Mouse (Mus musculus) skeletal muscle tissue, postnatal 0 days (tissue): ENCODE results near the gene Ryk. TPM values are rescaled to one million over a fixed set of nuclear protein-coding genes. Genes with fewer than 3 reads are reported as not detected.

Experiments
- polyA plus RNA-seq: library from polyadenylated mRNA; unstranded; fragments of >200 nt; fragmentation: Nextera tagmentation; extraction: Ambion mirVana; gene quantifications from 2 replicates; pipeline ENCODE4 v1.2.1, GENCODE M21; 2015

The Ryk gene
- polyA plus RNA-seq: 11.3 and 13.5 TPM in 2 replicates

GRCm38 (mm10) chr9:102834742-102835591 is at the start of gene Ryk:
Ryk (plus strand) TSS chr9:102834917.

Other genes starting within 250 kb of the Ryk start
- 173 and 182 TPM in 2 replicates for gene Anapc13, start 208.6 kb upstream of the Ryk start, polyA plus RNA-seq
- 38.9 and 41.0 TPM in 2 replicates for gene Cep63, start 208.4 kb upstream of the Ryk start, polyA plus RNA-seq
- 24.8 and 29.6 TPM in 2 replicates for gene Amotl2, start 118.2 kb upstream of the Ryk start, polyA plus RNA-seq
- 0.73 and 1.5 TPM in 2 replicates for gene Slco2a1, start 153.8 kb downstream of the Ryk start, polyA plus RNA-seq